Mouse (Mus musculus): Measurements from ENCODE around the gene Vmn2r5.
"Not testable (repeated sequence)": the region's sequence is repeated elsewhere in the genome, so short reads cannot be mapped to it uniquely, and the experiment has no call there.

Gene Vmn2r5

DNA sequence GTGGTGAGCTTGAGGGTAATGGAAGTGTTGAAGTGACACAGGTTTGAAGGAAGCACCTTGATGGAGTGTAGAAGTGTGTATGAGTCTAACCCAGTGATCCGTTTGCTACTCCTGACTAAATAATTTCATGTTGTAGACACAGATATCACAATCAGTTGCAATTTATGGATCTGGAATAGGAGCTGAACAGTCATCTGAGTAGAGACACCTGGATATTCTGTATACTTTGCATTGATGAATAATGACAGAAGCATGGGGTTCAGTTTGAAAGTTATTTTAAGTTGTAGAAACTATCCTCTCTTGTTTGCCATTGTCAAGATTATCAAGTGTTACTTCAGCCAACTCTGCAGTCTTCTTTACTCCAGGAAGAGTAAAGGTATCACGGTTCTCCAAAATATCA is at the start of gene Vmn2r5:
Gene Vmn2r5, minus strand, starts transcription at position 101 of the 400 bp plus-strand sequence.
- not testable (repeated sequence) for DNase-seq (ENCODE audit: low spot score in 2 of 2)

GRCm38 (mm10) chr3:64523585-64523984 is 13.9 kb upstream of the Vmn2r5 start:
- DNase-seq (ENCODE audit: low spot score in 2 of 2), result not testable (repeated sequence)
